Mouse (Mus musculus) hindbrain, postnatal 0 days (tissue): ENCODE data around the gene Lep. TPM values are rescaled to one million over a fixed set of nuclear protein-coding genes. Genes with fewer than 3 reads are reported as not detected.

ENCODE experiments used
- ATAC-seq: fragments of 200-750 bp; cut with Nextera tagmentation; 2 replicates; pipeline ENCODE4 v1.8.0; 2017; ENCODE audit warnings: mild to moderate bottlenecking, moderate TSS enrichment, moderate library complexity
- DNase-seq: peaks from one replicate; pipeline ENCODE4 v3.0.0-alpha.2; 2015; ENCODE audit warnings: low spot score
- H3K27ac ChIP-seq: fragments of 300-500 bp; sonication (generic); 2 replicates; pipeline ENCODE4 v1.5.1; 2014; ENCODE audit warnings: mild to moderate bottlenecking
- H3K27me3 ChIP-seq: fragments of 300-500 bp; sonication (generic); 2 replicates; pipeline ENCODE4 v1.6.1; 2014; ENCODE audit warnings: low read length, mixed read lengths; ENCODE audit not compliant: insufficient read depth
- H3K36me3 ChIP-seq: fragments of 300-500 bp; sonication (generic); 2 replicates; pipeline ENCODE4 v1.6.1; 2014; ENCODE audit warnings: low read length, mixed read lengths; ENCODE audit not compliant: insufficient read depth
- H3K4me1 ChIP-seq: fragments of 300-500 bp; sonication (generic); 2 replicates; pipeline ENCODE4 v1.6.1; 2014; ENCODE audit warnings: antibody characterized with exemption, low read length, mixed read lengths; ENCODE audit not compliant: insufficient read depth
- H3K4me2 ChIP-seq: fragments of 300-500 bp; sonication (generic); 2 replicates; pipeline ENCODE4 v1.6.1; 2014; ENCODE audit warnings: low read depth, mild to moderate bottlenecking, low read length, moderate library complexity, mixed read lengths
- H3K4me3 ChIP-seq: fragments of 300-500 bp; sonication (generic); 2 replicates; pipeline ENCODE4 v1.5.1; 2014; ENCODE audit warnings: low read length
- H3K9ac ChIP-seq: fragments of 300-500 bp; sonication (generic); replicated peaks from 2 replicates; pipeline ENCODE4 v1.6.1; 2014; ENCODE audit warnings: mild to moderate bottlenecking, low read length, moderate library complexity, mixed read lengths
- H3K9me3 ChIP-seq: fragments of 300-500 bp; sonication (generic); 2 replicates; pipeline ENCODE4 v1.6.1; 2016; ENCODE audit warnings: low read length, mixed read lengths
- CTCF ChIP-seq: IDR thresholded peaks from 2 replicates; pipeline ENCODE4 v1.5.1; 2016; ENCODE audit warnings: antibody characterized with exemption, control low read depth, low read depth
- WGBS: fragments of 180-500 bp; shearing (Covaris S2); extraction: QIAGEN DNeasy Blood & Tissue Kit; methylation state at CpG from one replicate; pipeline ENCODE4 v1.1.7; 2014; 5-methylcytosine and 5-hydroxymethylcytosine counted together
- polyA plus RNA-seq: library from polyadenylated mRNA; unstranded; fragments of >200 nt; fragmentation: Nextera tagmentation; extraction: Ambion mirVana; gene quantifications from 2 replicates; pipeline ENCODE4 v1.2.1, GENCODE M21; 2015
- total RNA-seq: library from RNA; depleted of rRNA; stranded (reverse); fragments of >200 nt; gene quantifications from 2 replicates; pipeline ENCODE4 v1.2.3, GENCODE M21; 2014

Lep gene
- total and polyA plus RNA-seq, 2 experiments from 2014 or later = not detected

DNA sequence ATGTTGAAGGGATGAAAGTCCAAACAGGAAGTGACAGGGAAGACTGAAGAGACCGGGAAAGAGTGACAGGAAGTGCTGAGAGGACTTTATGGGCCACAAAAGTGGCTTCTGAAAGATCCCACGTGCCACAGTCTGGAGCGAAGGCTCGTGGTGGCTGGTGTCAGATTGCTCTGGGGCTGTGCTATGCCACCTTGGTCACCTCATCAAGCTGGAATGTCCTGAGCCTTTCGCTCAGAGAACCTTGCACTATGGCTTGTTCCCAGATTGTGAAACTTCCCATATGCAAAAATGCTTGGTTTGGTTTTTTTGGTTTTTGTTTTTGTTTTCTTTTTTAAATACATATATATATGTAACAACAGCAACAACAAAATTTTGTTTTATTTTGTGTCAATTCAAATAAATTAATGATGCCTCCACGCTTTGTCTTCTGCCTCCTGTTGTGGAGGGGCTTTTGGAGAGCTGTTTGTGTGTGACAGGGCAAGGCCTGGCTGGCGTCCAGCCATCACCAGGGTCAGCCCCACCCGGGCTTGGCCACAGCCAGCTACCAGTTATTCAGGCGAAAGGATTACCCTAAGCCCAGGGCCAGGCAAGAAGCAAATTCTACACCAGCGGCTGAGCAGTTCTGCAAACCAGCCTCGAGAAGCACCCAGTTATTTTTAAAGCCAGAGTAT lies 13.6 kb downstream of the Lep start:
- TF ChIP-seq CTCF = no peak
- Histone ChIP-seq H3K9me3 (no peaks in the 10 kb centered on the region), H3K9ac (no peak overlapping the region), H3K4me2 (no peak overlapping the region), H3K27ac (no peak overlapping the region), H3K4me1 (no peaks in the 10 kb centered on the region), H3K4me3 (no peak overlapping the region), H3K36me3 (no peaks in the 10 kb centered on the region), H3K27me3 (no peaks in the 10 kb centered on the region)
- DNase-seq (peak; percentile 54), ATAC-seq (peak; percentile 43)
- WGBS = 59% methylated on average over 11 of the region's 11 CpGs

GRCm38 (mm10) chr6:29074133-29074469 lies 14.1 kb downstream of the Lep start:
- no peak for TF ChIP-seq CTCF
- Histone ChIP-seq H3K4me2 (no peak overlapping the region), H3K36me3 (no peaks in the 10 kb centered on the region), H3K27ac (no peak overlapping the region), H3K27me3 (no peaks in the 10 kb centered on the region), H3K4me1 (no peaks in the 10 kb centered on the region), H3K9me3 (no peaks in the 10 kb centered on the region), H3K4me3 (no peak overlapping the region), H3K9ac (no peak overlapping the region)
- ATAC-seq = peak; percentile 64
- DNase-seq = no peak

GRCm38 (mm10) chr6:29079291-29079690 lies 19.3 kb downstream of the Lep start:
- TF ChIP-seq CTCF = no peak
- no peaks in the 10 kb centered on the region for H3K4me1 ChIP-seq
- no peaks in the 10 kb centered on the region for H3K36me3 ChIP-seq
- no peaks in the 10 kb centered on the region for H3K27me3 ChIP-seq
- H3K4me3 ChIP-seq = no peak overlapping the region
- 42% methylated on average over 4 of the region's 4 CpGs for WGBS
- H3K27ac ChIP-seq = 0 out of 2 replicates have a peak overlapping the region, but pooled peaks have one; percentile 7
- ATAC-seq (peak; percentile 36; the same call in 1 of the 2 replicates), DNase-seq (peak; percentile 62)
- no peak overlapping the region for H3K9ac ChIP-seq
- H3K4me2 ChIP-seq = no peak overlapping the region
- H3K9me3 ChIP-seq = no peaks in the 10 kb centered on the region

GRCm38 (mm10) chr6:29081826-29082363 lies 21.9 kb downstream of the Lep start:
- no peak overlapping the region for H3K9ac ChIP-seq
- DNase-seq (no peak), ATAC-seq (no peak)
- no peak for TF ChIP-seq CTCF
- no peak overlapping the region for H3K4me2 ChIP-seq
- H3K4me3 ChIP-seq = no peak overlapping the region
- no peaks in the 10 kb centered on the region for H3K36me3 ChIP-seq
- no peaks in the 10 kb centered on the region for H3K4me1 ChIP-seq
- no peaks in the 10 kb centered on the region for H3K9me3 ChIP-seq
- 72% methylated on average over 10 of the region's 10 CpGs for WGBS
- no peak overlapping the region for H3K27ac ChIP-seq
- H3K27me3 ChIP-seq = no peaks in the 10 kb centered on the region

- Histone ChIP-seq H3K9ac (no peak overlapping the region), H3K4me2 (no peak overlapping the region), H3K4me3 (no peak overlapping the region), H3K27ac (no peak overlapping the region), H3K4me1 (no peaks in the 10 kb centered on the region), H3K9me3 (no peaks in the 10 kb centered on the region), H3K36me3 (no peaks in the 10 kb centered on the region), H3K27me3 (no peaks in the 10 kb centered on the region)
- WGBS = 39% methylated on average over 9 of the region's 9 CpGs
- DNase-seq (no peak), ATAC-seq (no peak)
- TF ChIP-seq CTCF = no peak; the same call in 1 of the 2 replicates
Observed at GRCm38 (mm10) chr6:29082776-29083354, 22.8 kb downstream of the Lep start.

DNA sequence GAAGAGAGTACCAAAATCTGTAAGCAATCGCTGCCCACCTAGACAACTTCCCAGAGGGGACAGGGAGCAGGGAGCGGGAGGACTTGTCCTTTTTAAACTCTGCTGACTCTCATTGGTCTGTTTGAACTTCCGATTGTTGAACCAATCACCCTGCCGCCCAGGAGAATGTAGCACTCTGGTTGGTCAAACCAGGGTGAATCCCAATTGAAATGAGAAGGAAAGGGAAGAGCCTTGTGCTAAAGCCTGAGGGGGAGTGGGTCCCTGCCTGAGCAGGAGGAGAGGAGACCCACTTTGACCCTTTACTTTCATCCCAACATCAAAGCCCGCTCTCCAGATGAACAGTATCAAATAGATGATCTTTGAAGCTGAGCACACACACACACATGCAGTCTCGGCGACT lies 24.4 kb downstream of the Lep start:
- Histone ChIP-seq H3K4me3 (no peak overlapping the region), H3K36me3 (no peaks in the 10 kb centered on the region), H3K4me2 (no peak overlapping the region), H3K9ac (no peak overlapping the region), H3K27me3 (no peaks in the 10 kb centered on the region), H3K9me3 (no peaks in the 10 kb centered on the region), H3K27ac (no peak overlapping the region), H3K4me1 (no peaks in the 10 kb centered on the region)
- ATAC-seq = no peak
- no peak for DNase-seq
- WGBS = 71% methylated on average over 7 of the region's 7 CpGs
- no peak for TF ChIP-seq CTCF
